Mouse (Mus musculus) hindbrain, embryonic 14.5 days (tissue): ENCODE measurements around the gene Zfp282. TPM values are rescaled to one million over a fixed set of nuclear protein-coding genes. Genes with fewer than 3 reads are reported as not detected.

Experiments
- ATAC-seq: fragments of 200-750 bp; cut with Nextera tagmentation; 2 replicates; pipeline ENCODE4 v1.8.0; 2017; ENCODE audit warnings: moderate number of reproducible peaks, mild to moderate bottlenecking, moderate TSS enrichment, moderate library complexity; ENCODE audit not compliant: low FRiP score
- DNase-seq: peaks from one replicate; pipeline ENCODE4 v3.0.0-alpha.2; 2015; ENCODE audit warnings: low spot score
- H3K27ac ChIP-seq: fragments of 300-500 bp; sonication (generic); 2 replicates; pipeline ENCODE4 v1.5.1; 2014; ENCODE audit warnings: mild to moderate bottlenecking, moderate library complexity
- H3K27me3 ChIP-seq: fragments of 300-500 bp; sonication (generic); 2 replicates; pipeline ENCODE4 v1.6.1; 2014; ENCODE audit warnings: mild to moderate bottlenecking, low read length, mixed read lengths; ENCODE audit not compliant: control insufficient read depth, insufficient read depth
- H3K36me3 ChIP-seq: fragments of 300-500 bp; sonication (generic); replicated peaks from 2 replicates; pipeline ENCODE4 v1.6.1; 2014; ENCODE audit not compliant: control insufficient read depth, insufficient read depth
- H3K4me1 ChIP-seq: fragments of 300-500 bp; sonication (generic); replicated peaks from 2 replicates; pipeline ENCODE4 v1.6.1; 2014; ENCODE audit warnings: antibody characterized with exemption, low read length, mixed read lengths; ENCODE audit not compliant: control insufficient read depth, insufficient read depth
- H3K4me2 ChIP-seq: fragments of 300-500 bp; sonication (generic); replicated peaks from 2 replicates; pipeline ENCODE4 v1.6.1; 2014; ENCODE audit warnings: mild to moderate bottlenecking, moderate library complexity
- H3K4me3 ChIP-seq: fragments of 300-500 bp; sonication (generic); replicated peaks from 2 replicates; pipeline ENCODE4 v1.5.1; 2014; ENCODE audit warnings: mild to moderate bottlenecking, low read length
- H3K9ac ChIP-seq: fragments of 300-500 bp; sonication (generic); 2 replicates; pipeline ENCODE4 v1.6.1; 2014
- H3K9me3 ChIP-seq: fragments of 300-500 bp; sonication (generic); 2 replicates; pipeline ENCODE4 v1.6.1; 2016; ENCODE audit warnings: low read length; ENCODE audit not compliant: control insufficient read depth
- WGBS: fragments of 180-500 bp; shearing (Covaris S2); extraction: QIAGEN DNeasy Blood & Tissue Kit; methylation state at CpG from one replicate; pipeline ENCODE4 v1.1.7; 2014; 5-methylcytosine and 5-hydroxymethylcytosine counted together
- polyA plus RNA-seq: library from polyadenylated mRNA; unstranded; fragments of >200 nt; fragmentation: Nextera tagmentation; extraction: Ambion mirVana; gene quantifications from 2 replicates; pipeline ENCODE4 v1.2.1, GENCODE M21; 2014

Zfp282 gene
- 18.7 and 18.9 TPM in 2 replicates for polyA plus RNA-seq

DNA sequence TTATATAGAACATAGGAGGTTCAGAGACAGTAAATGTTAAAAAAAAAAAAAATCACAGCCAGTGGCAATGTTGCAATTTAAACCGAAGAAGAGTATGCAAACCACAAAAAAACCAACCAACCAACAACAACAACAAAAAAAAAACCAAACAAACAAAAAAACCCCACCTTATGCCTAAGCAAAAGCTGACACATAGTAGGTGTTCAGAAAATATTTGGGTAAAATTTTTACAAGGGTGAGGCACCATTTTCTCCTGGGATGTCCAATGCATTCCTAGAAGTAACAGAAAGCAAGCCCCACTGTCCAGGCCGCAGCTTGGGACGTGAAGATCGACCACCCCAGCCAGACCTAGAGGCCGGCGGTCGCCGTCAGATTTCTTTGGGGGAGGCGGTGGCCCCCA is at the start of gene Zfp282:
Gene Zfp282 (plus strand): TSS at position 147 of the 400 bp plus-strand sequence.
- H3K9ac ChIP-seq = peak within 1 kb of the TSS; percentile 85
- WGBS = 7% methylated on average over 9 of the region's 9 CpGs

DNA sequence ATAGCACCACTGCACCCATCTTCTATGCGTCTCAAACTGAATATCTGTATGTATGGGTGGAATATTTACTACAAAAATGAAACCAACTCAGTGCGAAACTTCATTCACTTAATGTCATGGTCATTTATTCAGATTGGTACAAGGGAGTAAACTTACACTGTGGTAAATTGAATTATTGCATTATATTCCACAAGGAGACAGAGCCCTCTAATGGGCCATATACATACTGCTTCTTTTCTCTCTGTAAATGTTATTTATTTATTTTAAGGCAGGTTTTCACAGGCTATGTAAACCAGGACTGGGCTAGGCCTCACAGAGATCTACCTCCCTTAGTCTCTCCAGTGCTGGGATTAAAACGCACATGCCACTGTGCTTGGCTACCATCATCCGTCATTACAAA is 49.5 kb upstream of the Zfp282 start:
- H3K4me1 ChIP-seq = peaks cover 9% of the 10 kb centered on the region; the same call in 1 of the 2 replicates
- no peak for ATAC-seq
- 91% methylated on average over 4 of the region's 4 CpGs for WGBS
- H3K36me3 ChIP-seq = peaks cover 43% of the 10 kb centered on the region
- no peaks in the 10 kb centered on the region for H3K9me3 ChIP-seq
- H3K27ac ChIP-seq = no peak overlapping the region
- no peak overlapping the region for H3K9ac ChIP-seq
- DNase-seq = no peak
- H3K4me3 ChIP-seq = no peak overlapping the region
- H3K27me3 ChIP-seq = no peaks in the 10 kb centered on the region
- no peak overlapping the region for H3K4me2 ChIP-seq

More for the DNA sequence above, at the start of gene Zfp282:
- Histone ChIP-seq H3K4me2 (peak within 1 kb of the TSS; percentile 87), H3K27me3 (no peaks in the 10 kb centered on the region), H3K9me3 (no peaks in the 10 kb centered on the region), H3K4me3 (peak within 1 kb of the TSS; percentile 93), H3K36me3 (peaks cover 24% of the 10 kb centered on the region), H3K4me1 (peaks cover 14% of the 10 kb centered on the region), H3K27ac (peak within 1 kb of the TSS; percentile 94)
- DNase-seq (no peak), ATAC-seq (no peak)

DNA sequence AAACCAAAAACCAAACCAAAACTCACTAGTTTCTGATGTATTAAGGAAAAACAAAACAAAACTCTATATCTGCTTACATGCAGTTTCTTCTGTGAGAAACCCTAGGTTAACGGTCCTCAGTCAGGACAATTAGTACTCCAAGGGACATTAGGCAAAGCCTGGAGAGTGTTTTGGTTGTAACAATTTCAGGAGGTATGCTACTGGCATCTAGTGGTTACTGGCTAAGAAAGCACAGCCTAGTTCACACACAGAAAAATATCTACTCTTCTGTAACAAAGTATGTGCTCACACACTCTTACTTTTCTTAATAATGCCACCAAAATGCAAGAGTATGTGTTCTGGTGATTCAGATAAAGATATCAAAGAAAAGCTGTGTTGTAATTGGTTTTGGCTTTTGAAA is 48.1 kb upstream of the Zfp282 start:
- DNase-seq (peak; percentile 61), ATAC-seq (no peak)
- Histone ChIP-seq H3K4me2 (peak overlapping the region; percentile 60), H3K27ac (0 out of 2 replicates have a peak overlapping the region, but pooled peaks have one; percentile 94), H3K27me3 (no peaks in the 10 kb centered on the region), H3K4me3 (peak overlapping the region; percentile 77), H3K4me1 (peaks cover 9% of the 10 kb centered on the region; the same call in 1 of the 2 replicates), H3K36me3 (peaks cover 28% of the 10 kb centered on the region), H3K9ac (peak overlapping the region; percentile 84), H3K9me3 (no peaks in the 10 kb centered on the region)
- 24% methylated on average over 1 of the region's 1 CpGs for WGBS

DNA sequence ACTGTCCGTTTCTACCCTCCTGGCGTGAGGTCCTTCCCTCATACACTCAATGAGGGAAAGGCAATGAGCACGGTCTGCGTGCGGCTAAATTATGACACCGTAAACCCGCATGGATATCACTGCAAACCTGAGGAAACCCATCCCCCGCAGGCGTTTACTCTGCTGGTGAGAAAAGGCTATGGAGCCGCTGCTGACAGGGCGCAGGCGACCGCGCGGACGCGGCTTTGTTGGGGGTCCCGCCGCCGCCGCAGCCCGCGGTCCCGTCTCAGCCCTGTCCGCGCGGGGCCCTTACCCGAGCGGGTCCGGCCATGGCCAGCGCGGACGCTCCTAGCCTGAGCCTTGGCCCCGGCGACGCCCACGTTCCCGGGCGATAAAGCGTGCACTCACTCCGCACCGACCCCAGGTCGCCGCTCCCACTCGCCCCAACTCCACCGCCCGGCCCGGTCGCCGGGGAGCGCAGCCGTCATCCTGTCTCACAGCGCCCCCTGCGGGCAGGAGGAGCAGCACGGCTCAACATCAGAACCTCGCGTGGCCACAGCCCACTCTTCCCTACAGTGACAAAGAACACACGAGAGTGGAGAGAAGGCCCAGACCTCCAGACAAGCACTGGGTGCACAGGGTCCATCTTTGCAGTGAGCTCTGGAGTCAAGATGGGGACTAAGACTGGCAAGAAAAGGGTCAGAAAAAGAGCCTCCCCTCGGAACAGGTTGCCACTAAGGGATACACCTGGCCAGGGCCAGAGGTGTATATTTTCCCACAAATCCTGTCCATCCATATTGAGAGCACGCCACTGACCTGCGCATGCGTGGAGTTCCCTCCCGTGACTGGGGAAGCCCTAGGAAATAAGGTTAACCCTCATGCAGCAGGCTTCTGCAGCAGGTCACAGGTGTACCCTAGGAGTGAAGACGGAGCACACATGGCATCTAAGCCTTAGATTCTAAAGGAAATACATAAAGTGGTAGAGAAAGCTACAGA is 46.6 kb upstream of the Zfp282 start, which contains the start of gene Zfp786:
Gene Zfp786 (minus strand): TSS at position 764 of the 975 bp plus-strand sequence.
- DNase-seq = peak; percentile 94
- no peaks in the 10 kb centered on the region for H3K9me3 ChIP-seq
- H3K9ac ChIP-seq = peak within 1 kb of the TSS; percentile 84
- 2% methylated on average over 59 of the region's 64 CpGs for WGBS
- peak; percentile 95 for ATAC-seq
- H3K36me3 ChIP-seq = peaks cover 13% of the 10 kb centered on the region
- peak within 1 kb of the TSS; percentile 77 for H3K4me3 ChIP-seq
- peak within 1 kb of the TSS; percentile 94 for H3K27ac ChIP-seq
- peaks cover 9% of the 10 kb centered on the region; the same call in 1 of the 2 replicates for H3K4me1 ChIP-seq
- H3K27me3 ChIP-seq = no peaks in the 10 kb centered on the region
- peak within 1 kb of the TSS; percentile 60 for H3K4me2 ChIP-seq

DNA sequence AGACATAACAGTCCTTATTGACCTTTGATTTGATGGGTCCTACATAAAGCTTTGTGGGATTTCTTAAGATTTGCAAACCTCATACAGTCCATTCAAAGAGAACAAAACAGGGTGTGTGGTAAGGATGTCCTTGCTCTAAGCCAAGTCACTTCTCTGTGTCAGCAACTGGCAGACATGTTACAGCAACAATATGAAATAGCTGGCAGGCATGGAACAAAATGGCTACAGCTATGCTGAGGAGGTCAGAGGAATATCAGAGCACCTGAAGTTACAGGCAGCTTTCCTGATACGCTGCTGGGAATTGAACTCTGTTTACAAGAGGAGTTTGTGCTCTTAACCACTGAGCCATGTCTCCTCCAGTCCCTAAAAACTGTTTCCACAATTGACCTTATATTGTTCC is 44.8 kb upstream of the Zfp282 start:
- Histone ChIP-seq H3K27me3 (no peaks in the 10 kb centered on the region), H3K27ac (no peak overlapping the region), H3K9ac (no peak overlapping the region), H3K4me1 (peaks cover 15% of the 10 kb centered on the region; the same call in 1 of the 2 replicates), H3K4me3 (no peak overlapping the region), H3K4me2 (no peak overlapping the region), H3K36me3 (no peaks in the 10 kb centered on the region), H3K9me3 (no peaks in the 10 kb centered on the region)
- ATAC-seq = no peak
- DNase-seq = no peak
- 85% methylated on average over 1 of the region's 1 CpGs for WGBS

DNA sequence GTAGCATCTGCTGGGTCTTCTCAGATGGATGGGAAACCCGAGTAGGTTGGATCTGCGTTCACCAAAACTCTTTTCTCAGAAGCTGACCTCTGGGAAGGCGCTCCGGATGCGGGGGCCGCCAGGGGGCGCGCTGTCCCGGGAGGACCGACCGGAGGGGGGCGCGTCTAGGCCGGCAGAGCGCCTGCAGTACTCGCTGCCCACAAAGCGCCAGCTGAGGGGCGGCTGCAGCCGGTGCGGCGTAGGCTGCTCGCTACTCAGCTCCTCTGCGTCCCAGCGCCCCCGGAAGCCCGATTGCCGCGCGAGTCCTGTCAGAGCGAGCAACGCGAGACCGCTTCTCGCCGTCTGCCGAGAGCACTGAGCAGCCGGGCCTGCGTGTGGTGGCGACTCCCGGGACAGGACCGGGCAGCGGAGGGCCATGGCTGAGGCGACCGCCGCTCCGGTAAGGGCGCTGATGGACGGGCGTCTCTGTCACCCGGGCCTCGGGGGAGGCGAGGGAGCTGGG is 41.5 kb upstream of the Zfp282 start, which contains the start of gene Zfp398:
Gene Zfp398 (plus strand): TSS at position 180 of the 502 bp plus-strand sequence.
- WGBS = under 1% methylated on average over 52 of the region's 52 CpGs
- ATAC-seq = peak; percentile 94
- peak within 1 kb of the TSS; percentile 63 for H3K4me2 ChIP-seq
- DNase-seq = peak; percentile 94
- no peaks in the 10 kb centered on the region for H3K27me3 ChIP-seq
- H3K27ac ChIP-seq = peak within 1 kb of the TSS; percentile 96
- H3K4me3 ChIP-seq = peak within 1 kb of the TSS; percentile 89
- peak within 1 kb of the TSS; percentile 95 for H3K9ac ChIP-seq
- no peaks in the 10 kb centered on the region for H3K9me3 ChIP-seq
- H3K4me1 ChIP-seq = peaks cover 13% of the 10 kb centered on the region; the same call in 1 of the 2 replicates
- peaks cover 6% of the 10 kb centered on the region for H3K36me3 ChIP-seq

DNA sequence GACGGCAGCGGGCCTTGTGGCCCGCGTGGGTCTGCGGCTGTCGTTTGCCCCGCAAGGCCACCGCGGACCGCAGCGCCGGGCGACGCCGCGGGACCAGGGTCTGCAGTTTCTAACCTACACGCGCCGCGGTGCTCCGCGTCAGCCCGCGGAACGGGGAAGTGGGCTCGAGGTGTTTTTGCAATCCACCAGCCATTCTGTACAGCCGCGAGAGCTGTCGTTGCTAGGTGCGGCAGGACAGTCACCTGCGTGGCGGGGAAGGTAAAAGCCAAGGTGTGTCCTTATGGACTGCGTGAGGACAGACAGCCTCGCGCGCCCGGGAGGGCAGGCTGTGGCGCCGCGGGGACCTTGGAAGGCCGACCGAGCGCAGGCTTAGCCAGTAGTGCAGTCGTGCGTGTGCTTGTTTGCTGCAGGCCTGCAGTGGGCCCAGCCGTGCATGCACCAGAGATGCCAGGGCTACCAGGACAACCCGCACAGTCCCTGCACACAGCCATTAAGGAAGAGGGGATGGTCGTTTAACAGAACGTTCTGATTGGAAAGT is 41.0 kb upstream of the Zfp282 start:
- peak; percentile 76 for ATAC-seq
- H3K36me3 ChIP-seq = peaks cover 11% of the 10 kb centered on the region
- H3K4me2 ChIP-seq = peak overlapping the region; percentile 63
- H3K4me1 ChIP-seq = peaks cover 13% of the 10 kb centered on the region; the same call in 1 of the 2 replicates
- peak; percentile 57 for DNase-seq
- no peaks in the 10 kb centered on the region for H3K27me3 ChIP-seq
- H3K4me3 ChIP-seq = peak overlapping the region; percentile 89
- peak overlapping the region; percentile 96 for H3K27ac ChIP-seq
- under 1% methylated on average over 49 of the region's 49 CpGs for WGBS
- no peaks in the 10 kb centered on the region for H3K9me3 ChIP-seq
- H3K9ac ChIP-seq = peak overlapping the region; percentile 95

DNA sequence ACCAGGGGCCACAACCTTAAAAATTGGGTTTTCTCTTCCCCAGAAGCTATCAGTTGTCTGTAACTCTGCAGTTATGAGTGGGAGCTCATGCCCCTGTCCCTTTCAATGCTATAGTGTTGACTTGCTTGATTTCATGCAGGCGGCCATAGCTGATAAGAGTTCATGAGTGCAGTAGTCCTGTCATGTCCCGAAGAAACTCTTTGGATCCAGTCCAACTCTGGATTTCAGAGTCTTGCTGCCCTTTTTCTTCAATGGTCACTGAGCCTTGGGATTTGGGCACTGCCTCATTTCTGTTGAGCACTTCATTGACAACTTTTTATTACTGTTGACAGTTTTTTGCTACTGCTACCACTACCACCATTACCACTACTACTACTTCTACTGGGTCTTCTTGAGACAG is 39.4 kb upstream of the Zfp282 start:
- H3K4me2 ChIP-seq = no peak overlapping the region
- no peaks in the 10 kb centered on the region for H3K9me3 ChIP-seq
- no peaks in the 10 kb centered on the region for H3K27me3 ChIP-seq
- 84% methylated on average over 2 of the region's 2 CpGs for WGBS
- H3K4me3 ChIP-seq = no peak overlapping the region
- no peak overlapping the region for H3K27ac ChIP-seq
- H3K4me1 ChIP-seq = peaks cover 13% of the 10 kb centered on the region; the same call in 1 of the 2 replicates
- ATAC-seq (no peak), DNase-seq (no peak)
- H3K9ac ChIP-seq = 0 out of 2 replicates have a peak overlapping the region, but pooled peaks have one; percentile 6
- peaks cover 19% of the 10 kb centered on the region for H3K36me3 ChIP-seq

DNA sequence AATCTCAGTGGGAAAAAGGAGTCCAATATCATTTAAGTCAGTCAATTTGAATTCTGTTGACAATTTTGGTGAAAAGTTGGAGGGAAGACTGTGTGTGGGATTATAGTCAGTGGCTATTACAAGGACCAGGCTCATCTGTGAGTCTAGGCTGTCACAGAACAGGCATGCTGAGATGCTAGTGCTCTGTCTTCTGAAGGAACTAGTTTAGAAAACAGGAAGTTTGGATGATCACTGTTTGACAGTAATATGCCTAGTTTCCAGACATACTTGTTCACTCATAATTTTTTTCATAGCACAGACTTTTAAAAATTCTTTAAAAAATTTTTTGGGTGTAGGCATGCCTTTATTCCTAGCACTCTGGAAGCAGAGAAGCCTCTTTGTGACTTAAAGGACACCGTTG is 35.9 kb upstream of the Zfp282 start:
- H3K36me3 ChIP-seq = peaks cover 39% of the 10 kb centered on the region
- H3K27me3 ChIP-seq = no peaks in the 10 kb centered on the region
- H3K9me3 ChIP-seq = no peaks in the 10 kb centered on the region
- DNase-seq (no peak), ATAC-seq (no peak)
- H3K4me1 ChIP-seq = peaks cover 13% of the 10 kb centered on the region; the same call in 1 of the 2 replicates
- no peak overlapping the region for H3K27ac ChIP-seq
- WGBS = 95% methylated on average over 1 of the region's 1 CpGs
- H3K9ac ChIP-seq = no peak overlapping the region
- no peak overlapping the region for H3K4me2 ChIP-seq
- H3K4me3 ChIP-seq = no peak overlapping the region
